Mouse (Mus musculus) bone marrow macrophage, adult 2 months (primary cell): Measurements from ENCODE around the gene Ptbp1. TPM values are rescaled to one million over a fixed set of nuclear protein-coding genes. Genes with fewer than 3 reads are reported as not detected.

Experiments used
- H3K27ac ChIP-seq: 2 replicates; pipeline ENCODE4 v1.5.1; 2012; ENCODE audit warnings: low read depth, low read length; ENCODE audit not compliant: insufficient read depth
- H3K4me1 ChIP-seq: 2 replicates; pipeline ENCODE4 v1.6.1; 2012; ENCODE audit warnings: low read length; ENCODE audit not compliant: control insufficient read depth, insufficient read depth
- H3K4me3 ChIP-seq: 2 replicates; pipeline ENCODE4 v1.5.1; 2012; ENCODE audit warnings: mild to moderate bottlenecking, low read length, moderate library complexity; ENCODE audit not compliant: insufficient read depth
- CTCF ChIP-seq: IDR thresholded peaks from 2 replicates; pipeline ENCODE4 v1.5.1; 2012; ENCODE audit warnings: low read depth, mild to moderate bottlenecking, low read length, moderate library complexity
- POLR2A ChIP-seq: IDR thresholded peaks from 2 replicates; pipeline ENCODE4 v1.6.1; 2012; ENCODE audit warnings: mild to moderate bottlenecking, low read depth, low read length, borderline replicate concordance
- polyA plus RNA-seq: library from polyadenylated mRNA; stranded (reverse); fragments of >200 nt; gene quantifications from 2 replicates; pipeline ENCODE4 v1.2.4, GENCODE M21; 2012; ENCODE audit not compliant: missing spikeins, insufficient read depth, insufficient read length

Ptbp1 gene
- polyA plus RNA-seq, 1 experiment = 141 TPM

GRCm38 (mm10) chr10:79857452-79857811 lies 3.2 kb downstream of the Ptbp1 start:
- TF ChIP-seq POLR2A (no peak), CTCF (no peak)
- H3K4me3 ChIP-seq = peak overlapping the region; percentile 94
- H3K27ac ChIP-seq = peak overlapping the region; percentile 43
- H3K4me1 ChIP-seq = peaks cover 15% of the 10 kb centered on the region

- Histone ChIP-seq H3K4me3 (peak overlapping the region; percentile 38), H3K4me1 (peaks cover 10% of the 10 kb centered on the region)
- TF ChIP-seq POLR2A = no peak
- TF ChIP-seq CTCF = no peak
Observed at GRCm38 (mm10) chr10:79857894-79858293, 3.7 kb downstream of the Ptbp1 start.

GRCm38 (mm10) chr10:79858416-79859074 lies 4.3 kb downstream of the Ptbp1 start:
- Histone ChIP-seq H3K4me3 (peak overlapping the region; percentile 38), H3K27ac (no peak overlapping the region), H3K4me1 (peaks cover 9% of the 10 kb centered on the region)
- no peak for TF ChIP-seq POLR2A
- TF ChIP-seq CTCF = no peak

More at GRCm38 (mm10) chr10:79857894-79858293, 3.7 kb downstream of the Ptbp1 start:
- H3K27ac ChIP-seq = peak overlapping the region; percentile 34; the same call in 1 of the 2 replicates

- TF ChIP-seq POLR2A (no peak), CTCF (no peak)
- Histone ChIP-seq H3K4me1 (peaks cover 9% of the 10 kb centered on the region), H3K27ac (no peak overlapping the region), H3K4me3 (no peak overlapping the region)
Observed at GRCm38 (mm10) chr10:79859116-79859515, 4.9 kb downstream of the Ptbp1 start.

- Histone ChIP-seq H3K27ac (no peak overlapping the region), H3K4me1 (peaks cover 9% of the 10 kb centered on the region), H3K4me3 (no peak overlapping the region)
- TF ChIP-seq POLR2A = no peak
- TF ChIP-seq CTCF = no peak
Observed at GRCm38 (mm10) chr10:79860079-79860911, 6.1 kb downstream of the Ptbp1 start.

GRCm38 (mm10) chr10:79861230-79862048 lies 7.2 kb downstream of the Ptbp1 start:
- Histone ChIP-seq H3K4me1 (peaks cover 9% of the 10 kb centered on the region), H3K27ac (no peak overlapping the region), H3K4me3 (no peak overlapping the region)
- no peak for TF ChIP-seq CTCF
- no peak for TF ChIP-seq POLR2A

- Histone ChIP-seq H3K27ac (no peak overlapping the region), H3K4me1 (peaks cover 9% of the 10 kb centered on the region), H3K4me3 (no peak overlapping the region)
- TF ChIP-seq CTCF = no peak
- no peak for TF ChIP-seq POLR2A
Observed at GRCm38 (mm10) chr10:79862049-79862788, 8.0 kb downstream of the Ptbp1 start.

GRCm38 (mm10) chr10:79862925-79863324 lies 8.7 kb downstream of the Ptbp1 start:
- no peak for TF ChIP-seq CTCF
- TF ChIP-seq POLR2A = no peak
- no peak overlapping the region for H3K27ac ChIP-seq
- H3K4me3 ChIP-seq = no peak overlapping the region
- H3K4me1 ChIP-seq = peaks cover 7% of the 10 kb centered on the region
